Mouse (Mus musculus) neutrophil, adult 5-6 weeks (primary cell): ENCODE results near the gene Rnf41. TPM values are rescaled to one million over a fixed set of nuclear protein-coding genes. Genes with fewer than 3 reads are reported as not detected.

ENCODE experiments used
- ATAC-seq: fragments of 151-379, 151-347 bp; 2 replicates; pipeline ENCODE4 v1.8.0; 2017; ENCODE audit warnings: mild to moderate bottlenecking, moderate TSS enrichment; ENCODE audit not compliant: insufficient number of reproducible peaks, poor library complexity, low FRiP score, severe bottlenecking; ENCODE audit errors: extremely low read depth
- total RNA-seq: library from RNA; stranded (forward); fragments of 200-1000 nt; gene quantifications from 2 replicates; pipeline ENCODE4 v1.2.3, GENCODE M21; 2017

Gene Rnf41
- total RNA-seq, 1 experiment from 2014 or later, result 53.8 TPM

DNA sequence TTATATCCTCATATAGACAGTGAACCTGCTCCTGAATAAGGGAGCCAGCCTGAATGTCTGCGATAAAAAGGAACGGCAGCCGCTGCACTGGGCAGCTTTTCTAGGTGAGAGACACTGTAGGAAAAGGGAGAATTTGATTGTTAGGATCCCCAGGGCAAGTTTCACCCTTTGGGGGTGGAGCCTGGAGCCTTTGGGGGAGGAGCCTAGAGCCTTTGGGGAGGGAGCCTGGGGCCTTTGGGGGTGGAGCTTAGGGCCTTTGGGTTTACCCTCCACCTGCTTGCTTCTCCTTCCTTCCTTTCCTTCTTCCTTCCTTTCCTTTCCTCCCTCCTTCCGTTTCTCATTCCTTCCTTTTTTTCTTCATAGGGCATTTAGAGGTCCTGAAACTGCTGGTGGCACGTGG is 30.9 kb upstream of the Rnf41 start:
- ATAC-seq, result no peak

DNA sequence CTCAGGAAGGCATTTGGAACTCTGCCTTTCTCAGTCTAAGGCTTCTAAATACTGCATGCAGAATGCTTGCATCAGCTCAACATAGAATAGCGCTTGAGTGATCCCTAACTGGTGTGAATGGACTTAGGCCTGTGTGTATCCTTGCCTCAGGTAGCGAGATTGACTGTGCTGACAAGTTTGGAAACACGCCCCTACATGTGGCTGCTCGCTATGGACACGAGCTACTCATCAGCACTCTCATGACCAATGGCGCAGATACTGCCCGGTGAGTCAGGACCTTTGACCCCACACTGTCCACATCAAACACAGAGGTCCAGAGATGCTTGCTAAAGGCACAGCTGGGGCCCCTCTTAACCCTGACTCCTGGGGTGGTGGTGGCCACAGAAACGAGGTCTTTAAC is 29.0 kb upstream of the Rnf41 start:
- ATAC-seq, result no peak

DNA sequence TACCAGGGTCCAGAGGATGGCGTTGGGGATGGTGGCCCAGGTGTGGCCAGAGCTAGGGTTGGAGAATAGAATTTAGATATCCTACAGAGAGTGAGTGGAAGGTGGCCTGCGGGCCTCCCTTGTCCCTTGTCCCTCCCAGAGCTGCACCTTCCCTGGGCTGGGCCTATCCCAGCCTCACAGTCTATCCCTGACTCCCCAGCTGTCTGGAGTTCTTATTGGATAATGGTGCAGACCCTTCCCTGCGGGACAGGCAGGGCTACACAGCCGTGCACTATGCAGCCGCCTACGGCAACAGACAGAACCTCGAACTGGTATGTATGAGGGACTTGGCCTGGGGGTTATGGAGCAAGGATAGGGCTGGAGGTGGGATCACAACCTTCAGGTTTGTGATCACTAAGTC is 25.6 kb upstream of the Rnf41 start:
- no peak for ATAC-seq

DNA sequence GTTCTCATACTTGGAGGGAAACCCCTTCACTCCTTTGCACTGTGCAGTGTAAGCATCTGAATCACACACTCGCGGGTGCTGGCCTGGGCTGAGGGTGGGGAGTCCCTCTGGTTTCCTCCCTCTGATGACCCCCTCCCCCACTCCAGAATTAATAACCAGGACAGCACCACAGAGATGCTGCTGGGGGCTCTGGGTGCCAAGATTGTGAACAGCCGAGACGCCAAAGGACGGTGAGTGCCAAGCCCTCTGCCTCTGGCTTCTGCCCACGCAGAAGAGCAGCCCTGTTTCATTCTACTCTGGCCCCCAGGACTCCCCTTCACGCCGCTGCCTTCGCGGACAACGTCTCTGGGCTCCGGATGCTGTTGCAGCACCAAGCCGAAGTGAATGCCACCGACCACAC is 22.5 kb upstream of the Rnf41 start:
- no peak for ATAC-seq

DNA sequence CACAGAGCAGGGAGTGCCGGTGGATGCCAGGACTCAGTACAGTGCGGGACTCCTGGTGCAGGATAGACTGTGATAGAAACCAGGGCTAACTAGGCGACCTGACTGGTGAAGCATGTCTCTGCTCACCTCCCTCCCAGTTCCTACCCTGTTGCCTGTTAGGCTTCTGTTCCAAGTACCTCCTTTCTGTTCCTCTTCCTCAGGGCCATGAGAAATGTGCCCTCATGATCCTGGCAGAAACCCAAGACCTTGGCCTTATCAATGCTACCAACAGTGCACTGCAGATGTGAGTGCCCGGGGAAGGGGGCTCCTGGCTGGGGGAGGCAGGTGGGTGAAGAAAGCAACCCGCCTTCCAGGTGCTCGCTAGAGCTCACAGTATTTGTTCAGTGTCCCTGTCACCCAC is 21.9 kb upstream of the Rnf41 start:
- no peak for ATAC-seq

DNA sequence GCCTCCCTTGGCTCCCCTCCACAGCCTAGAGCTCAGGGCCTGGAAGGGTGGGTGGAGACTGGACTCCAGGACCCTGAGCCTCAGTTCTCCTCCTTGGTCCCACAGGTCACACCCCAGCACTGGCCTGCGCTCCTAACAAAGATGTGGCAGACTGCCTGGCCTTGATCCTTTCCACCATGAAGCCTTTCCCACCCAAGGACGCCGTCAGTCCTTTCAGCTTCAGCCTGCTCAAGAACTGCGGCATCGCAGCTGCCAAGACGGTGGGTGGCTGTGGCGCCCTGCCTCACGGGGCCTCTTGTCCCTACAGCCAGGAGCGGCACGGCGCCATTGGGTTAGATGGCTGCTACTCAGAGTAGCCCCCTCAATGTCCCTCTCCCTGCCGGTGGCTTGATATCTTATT is 21.1 kb upstream of the Rnf41 start:
- no peak for ATAC-seq

DNA sequence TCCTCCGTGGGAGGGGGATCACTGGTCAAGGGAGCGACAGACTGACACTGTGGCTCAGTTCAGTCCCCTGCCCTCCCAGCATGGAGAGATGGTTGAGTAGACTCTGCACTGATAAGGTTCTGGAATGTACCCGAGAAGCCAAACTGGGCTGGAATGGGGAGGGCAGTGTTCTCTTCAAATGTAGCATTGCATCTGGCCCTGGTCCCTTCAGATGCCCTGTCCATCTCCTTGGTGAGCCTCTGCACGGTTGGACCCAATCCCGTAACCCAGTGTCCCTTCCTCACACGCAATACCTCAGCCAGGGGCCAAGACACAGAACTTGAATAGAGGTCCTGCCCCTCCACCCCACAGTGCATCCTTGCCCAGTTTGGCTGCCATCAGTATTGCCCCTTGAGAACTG is 19.6 kb upstream of the Rnf41 start:
- no peak for ATAC-seq

DNA sequence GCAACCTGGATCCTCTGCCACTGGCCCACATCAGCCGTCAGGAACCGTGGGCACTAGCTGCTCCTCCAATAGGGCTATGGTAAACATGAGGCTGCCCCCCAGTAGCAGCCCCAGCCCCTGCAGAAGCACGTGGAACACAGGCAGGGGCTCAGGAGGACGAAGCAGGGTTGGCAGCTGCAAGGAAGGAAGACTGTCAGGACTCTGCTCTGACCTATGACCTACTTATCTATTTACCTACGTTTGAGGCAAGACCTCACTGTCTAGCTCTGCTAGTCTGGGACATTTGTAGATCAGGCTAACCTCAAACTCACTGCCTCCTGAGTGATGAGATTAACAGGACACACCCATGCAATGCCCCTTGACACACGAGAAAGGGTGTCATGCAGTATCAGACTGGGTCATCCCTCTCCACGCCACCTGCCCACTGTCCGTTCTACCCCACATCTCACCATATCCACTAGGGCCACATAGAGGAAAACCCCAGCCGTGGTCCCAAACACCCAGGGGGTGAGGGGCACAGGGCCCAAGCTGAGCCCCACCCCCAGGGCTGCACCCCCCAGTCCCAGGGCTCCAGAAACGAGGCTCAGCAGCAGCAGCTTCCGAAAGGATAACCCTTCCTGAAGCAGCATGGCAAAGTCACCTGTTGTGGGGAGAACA is 15.3 kb upstream of the Rnf41 start:
- ATAC-seq, result no peak

DNA sequence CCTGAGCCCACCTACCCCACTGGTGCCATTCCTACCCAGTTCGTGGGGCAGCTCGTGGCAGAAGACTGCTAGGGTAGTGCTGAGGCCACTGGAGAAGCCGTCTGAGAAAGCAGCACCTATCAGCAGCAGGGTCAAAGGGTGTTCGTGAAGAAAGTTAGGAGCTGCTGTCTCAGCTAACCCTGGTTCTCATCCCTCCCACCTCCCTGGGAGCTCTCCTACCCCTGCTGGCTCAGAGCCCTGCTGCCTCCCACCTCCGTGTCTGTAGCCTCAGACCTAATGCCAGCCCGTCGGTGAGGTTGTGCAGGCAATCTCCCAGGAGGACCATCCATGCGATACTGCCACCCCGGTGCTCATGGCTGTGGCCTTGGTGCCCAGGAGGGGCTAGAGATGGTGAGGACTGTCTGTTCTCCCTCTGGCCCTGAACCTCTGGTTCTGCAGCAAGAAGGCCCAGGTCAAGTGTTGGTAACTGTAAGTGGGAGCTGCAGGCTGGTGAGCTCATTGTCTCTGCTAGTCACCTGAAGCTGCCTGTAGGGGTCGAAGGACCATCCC is 14.7 kb upstream of the Rnf41 start:
- ATAC-seq, result no peak

DNA sequence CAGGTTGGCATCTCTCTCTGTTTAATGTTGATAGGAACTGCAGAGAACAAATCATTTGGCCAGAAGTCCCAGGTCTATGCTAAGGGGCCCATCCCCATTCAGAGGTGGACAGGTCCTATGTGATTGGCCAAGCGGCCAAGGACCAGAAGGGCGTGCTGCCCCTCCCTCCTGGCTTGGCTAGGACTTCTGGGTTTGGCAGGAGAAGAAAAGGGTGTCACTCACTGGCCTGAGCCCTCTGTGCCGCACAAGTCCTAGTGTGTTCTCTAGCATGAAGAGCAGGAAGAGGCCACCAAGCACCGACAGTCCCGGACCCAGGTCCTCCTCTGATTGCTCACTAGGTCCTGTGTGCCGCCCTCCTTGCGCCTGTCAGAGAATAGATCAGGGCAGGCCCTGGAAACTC is 14.0 kb upstream of the Rnf41 start:
- no peak for ATAC-seq

DNA sequence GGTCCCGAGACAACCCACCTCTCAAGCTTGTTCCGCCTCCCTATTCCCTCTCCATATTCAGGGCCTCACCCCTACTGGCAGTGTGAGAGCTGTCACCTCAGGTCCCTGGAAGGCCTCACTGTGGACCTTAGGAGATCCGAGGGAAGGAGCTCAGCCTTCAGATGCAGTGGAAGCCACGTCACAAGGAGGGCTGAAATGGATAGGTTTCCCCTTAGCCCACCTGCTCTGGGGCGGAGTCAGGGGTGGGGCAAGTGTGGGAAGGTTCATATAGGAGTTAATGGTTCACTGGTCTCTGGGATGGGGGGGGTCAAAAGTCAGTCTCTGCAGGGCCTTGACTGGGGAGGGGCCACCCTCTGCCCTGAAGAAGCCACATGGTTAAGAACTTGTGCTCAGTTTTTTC is 11.1 kb upstream of the Rnf41 start:
- ATAC-seq, result no peak

DNA sequence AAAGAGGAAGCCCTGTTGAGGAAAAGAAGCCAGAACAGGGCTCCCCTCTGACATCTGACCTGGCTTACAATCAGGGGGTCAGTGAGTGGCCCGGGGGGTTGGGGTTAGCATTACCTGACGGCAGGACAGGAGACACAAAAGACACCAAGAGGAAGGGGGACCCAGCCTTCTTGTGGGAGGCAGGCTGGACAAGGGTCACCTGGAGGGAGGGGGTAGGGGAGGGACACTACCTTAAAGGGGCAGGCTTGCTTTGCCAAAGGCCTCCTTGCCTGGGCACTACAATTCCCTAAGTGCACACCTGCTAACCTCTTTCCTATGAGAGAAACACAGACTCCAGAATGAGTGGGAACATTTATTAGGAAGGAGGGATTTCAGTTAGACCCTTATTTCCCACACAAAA is 10.4 kb upstream of the Rnf41 start, which contains the start of gene Slc39a5:
Gene Slc39a5 (minus strand): TSS at position 174 of the 400 bp plus-strand sequence.
- ATAC-seq, result no peak

DNA sequence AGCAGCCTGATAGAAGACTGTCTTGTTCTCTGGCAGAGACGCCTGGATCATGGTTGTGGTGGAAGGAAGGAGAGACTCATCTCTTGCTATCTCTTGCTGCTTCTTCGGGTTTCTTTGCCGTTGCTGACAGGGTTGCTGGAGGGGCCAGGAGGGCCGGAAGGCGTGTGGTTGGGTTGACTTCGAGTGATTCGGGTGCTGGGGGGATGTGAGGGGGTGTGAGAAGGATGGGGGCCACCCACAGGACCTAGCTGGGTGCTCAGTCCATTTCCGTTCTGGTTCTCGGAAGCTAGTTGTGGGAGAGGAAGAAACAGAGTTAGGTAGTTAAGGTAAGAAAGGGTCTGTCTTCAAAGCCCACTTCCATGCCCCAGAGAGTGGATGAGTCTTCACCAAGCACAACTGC is 9.8 kb upstream of the Rnf41 start:
- no peak for ATAC-seq

DNA sequence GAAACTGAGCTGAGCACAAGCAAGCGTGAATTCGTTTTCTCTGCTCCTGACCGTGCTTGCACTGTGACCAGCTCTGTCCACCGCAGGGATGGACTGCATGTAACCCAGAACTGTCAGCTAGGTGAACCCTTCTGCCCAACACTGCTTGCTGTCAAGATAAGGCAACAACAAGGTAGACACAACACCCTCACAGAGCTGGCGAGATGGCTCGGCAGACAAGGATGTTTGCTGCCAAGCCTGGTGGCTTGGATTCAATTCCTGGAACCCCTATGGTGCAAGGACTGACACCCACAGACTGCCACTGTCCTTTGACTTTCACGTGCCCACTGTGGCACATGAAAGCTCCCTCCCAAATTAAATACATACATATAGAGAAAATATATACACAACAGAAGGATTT is 7.5 kb upstream of the Rnf41 start:
- ATAC-seq, result no peak

DNA sequence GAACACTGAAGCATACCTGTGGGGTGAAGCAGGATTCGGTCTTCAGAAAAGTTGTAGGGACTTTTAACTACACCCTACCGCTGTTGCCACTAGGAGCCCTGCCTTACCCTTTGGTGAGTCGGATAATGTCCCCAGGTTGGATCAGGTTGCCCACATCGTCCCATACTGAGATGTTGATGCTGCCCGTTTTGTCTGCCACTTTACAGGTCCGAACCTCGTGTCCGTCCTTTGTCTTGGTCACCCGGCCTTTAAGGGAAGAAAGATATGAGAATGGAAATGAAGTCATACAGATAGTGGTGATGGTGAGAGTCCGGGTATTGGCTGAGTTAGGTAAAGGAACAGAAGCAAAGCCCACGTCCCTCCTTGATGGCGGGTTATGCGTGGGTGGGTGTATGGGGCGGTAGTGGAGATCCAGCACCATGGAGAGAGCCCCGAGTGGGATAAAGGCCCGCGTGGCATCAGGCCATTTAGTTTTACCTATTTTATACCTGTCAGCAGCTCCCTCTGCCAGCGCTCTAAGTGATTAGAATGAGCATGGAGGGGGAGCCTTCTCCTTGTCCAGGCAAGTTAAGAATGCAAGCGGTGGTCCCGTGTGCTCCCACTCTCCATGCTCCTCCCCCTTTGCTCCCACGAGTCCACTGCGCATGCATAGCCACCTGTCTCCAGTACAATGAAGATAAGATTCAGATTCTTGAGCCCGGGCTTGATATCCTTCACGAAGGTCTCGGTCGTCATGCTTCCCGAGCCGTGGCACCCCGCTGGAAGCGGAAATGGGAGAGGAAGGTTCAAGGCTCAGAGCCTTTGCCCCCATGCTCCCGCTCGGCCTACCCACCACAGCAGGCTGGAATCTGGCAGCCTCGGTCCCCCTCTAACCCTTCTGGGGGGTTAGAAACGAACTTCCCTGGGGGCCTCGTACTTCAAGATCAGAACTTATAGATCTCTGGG is 2.6 kb upstream of the Rnf41 start:
- ATAC-seq, result no peak

DNA sequence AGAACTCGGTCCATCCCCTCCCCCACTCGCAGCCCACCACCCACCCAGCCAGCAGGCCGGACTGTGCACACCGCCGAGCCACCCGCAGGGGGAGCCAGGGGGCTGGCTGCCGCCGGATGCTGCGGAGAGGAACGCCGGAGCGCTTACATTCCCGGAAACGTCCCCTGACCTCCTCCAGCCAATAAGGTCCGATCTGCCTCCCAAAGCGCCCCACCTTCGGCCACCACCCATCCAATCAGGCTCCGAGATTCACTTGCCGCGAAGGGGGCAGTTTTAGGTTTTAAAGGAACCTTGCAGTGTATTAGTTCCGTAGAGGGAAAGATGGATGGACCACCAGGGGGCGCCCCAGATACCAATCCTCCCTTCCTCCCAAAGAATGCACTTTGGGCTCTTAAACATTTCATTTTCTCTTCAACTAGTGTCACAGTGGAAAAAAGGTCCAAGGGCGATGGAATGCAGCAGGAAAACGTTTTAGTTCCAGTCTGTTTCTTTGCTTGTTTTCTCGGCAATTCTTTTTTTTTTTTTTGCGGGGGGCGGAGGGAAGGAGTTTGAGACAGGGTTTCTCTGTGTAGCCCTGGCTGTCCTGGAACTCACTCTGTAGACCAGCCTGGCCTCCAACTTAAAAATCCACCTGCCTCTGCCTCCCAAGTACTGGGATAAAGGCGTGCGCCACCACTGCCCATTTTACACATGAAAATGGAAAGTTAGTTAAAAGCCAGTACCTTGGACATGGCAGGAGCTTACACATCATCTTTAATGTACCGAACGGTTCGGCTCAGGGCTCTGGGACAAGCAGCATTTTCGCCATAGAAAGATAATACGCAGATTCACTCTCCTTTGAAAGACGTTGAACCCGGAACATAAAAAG is 1.5 kb upstream of the Rnf41 start:
- ATAC-seq, result peak; percentile 85

DNA sequence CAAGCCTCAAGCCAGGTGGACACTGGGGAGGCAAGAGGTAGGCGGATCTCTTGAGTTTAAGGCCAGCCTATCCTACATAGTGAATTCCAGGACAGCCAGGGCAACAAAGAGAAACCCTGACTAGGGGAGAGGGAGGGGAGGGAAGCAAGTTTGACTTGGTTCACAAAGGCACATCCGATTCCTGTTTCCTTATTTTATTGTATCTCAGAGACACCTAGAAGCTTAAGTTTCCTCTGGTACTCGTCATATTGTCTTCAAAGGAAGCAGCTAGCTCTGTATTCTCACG is 954 bp upstream of the Rnf41 start:
- no peak for ATAC-seq

DNA sequence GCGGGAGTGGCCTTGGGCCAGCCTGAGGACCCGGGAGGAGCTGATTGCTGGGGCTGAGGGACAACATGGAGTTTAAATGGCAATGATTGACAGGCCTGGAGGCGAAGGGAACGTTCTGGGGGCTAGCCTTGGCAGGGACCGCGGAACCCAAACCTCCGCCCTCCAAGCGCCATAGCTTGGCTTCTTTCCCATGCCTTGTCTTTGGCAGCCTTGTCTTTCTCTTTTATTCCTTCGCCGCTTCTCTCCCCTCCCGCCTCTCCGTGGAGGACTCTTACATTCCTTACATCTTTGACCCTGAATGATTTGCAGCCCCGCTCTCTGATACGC is 561 bp downstream of the Rnf41 start:
- ATAC-seq, result no peak

DNA sequence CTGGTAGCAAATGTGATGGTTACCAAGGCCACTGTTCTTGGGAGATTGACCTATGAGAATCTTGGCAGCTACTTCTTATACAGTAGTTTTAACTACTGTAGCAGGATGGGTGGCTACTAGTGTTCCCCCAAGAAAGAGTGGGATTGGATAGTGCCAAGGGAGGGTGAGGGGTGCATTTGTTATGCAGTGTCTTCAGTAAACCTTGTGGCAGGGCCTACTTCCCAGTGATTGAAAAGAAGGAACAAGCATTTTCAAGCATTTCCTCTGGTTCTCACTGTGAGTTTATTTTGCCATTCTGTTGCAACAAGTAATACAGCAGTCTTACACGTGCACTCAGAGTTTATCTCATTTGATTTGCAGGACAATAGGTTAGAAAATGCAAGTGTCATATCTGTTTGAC is 1.1 kb downstream of the Rnf41 start:
- ATAC-seq, result no peak

DNA sequence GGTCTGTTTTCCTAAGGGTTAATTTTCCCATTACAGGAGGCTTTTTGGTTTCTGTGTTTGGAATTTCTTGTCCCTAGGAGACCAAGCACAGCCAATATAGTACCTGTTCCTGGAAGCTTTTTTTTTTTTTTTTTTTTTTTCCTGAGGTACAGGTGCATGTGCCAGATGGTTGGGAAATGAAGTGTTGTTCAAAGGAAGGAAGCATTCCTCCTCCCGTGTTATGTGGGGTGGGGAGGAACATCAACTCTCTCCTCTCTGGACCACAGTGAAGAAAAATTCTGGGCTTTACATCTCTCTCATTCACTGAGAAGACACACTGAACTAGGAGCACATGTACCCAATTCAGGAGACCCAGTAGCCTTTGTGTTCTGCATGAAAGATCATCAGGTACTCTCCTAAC is 1.6 kb downstream of the Rnf41 start:
- no peak for ATAC-seq
